Mouse (Mus musculus) megakaryocyte progenitor cell, adult 5-6 weeks (primary cell): ENCODE data around the gene Trmt5. TPM values are rescaled to one million over a fixed set of nuclear protein-coding genes. Genes with fewer than 3 reads are reported as not detected.

Experiments
- ATAC-seq: replicated peaks from 2 replicates; pipeline ENCODE4 v1.8.0; 2016; ENCODE audit warnings: mild to moderate bottlenecking, moderate TSS enrichment, inconsistent platforms; ENCODE audit not compliant: poor library complexity
- total RNA-seq, 2 experiments: library from RNA; stranded (forward) in 1 of 2; stranded (reverse) in 1 of 2; fragments of 157-497, 149-512 nt in 1 of 2; fragments of 200-1000 nt in 1 of 2; gene quantifications; 2 replicates each; pipeline versions ENCODE4 v1.2.3 to v1.2.4; 2015 to 2017

The Trmt5 gene
- total RNA-seq (2015) = 46.3 and 59.6 TPM in 2 replicates
- 37.6 and 43.7 TPM in 2 replicates for total RNA-seq (2017)

- peak; percentile 97 for ATAC-seq
These were observed at the start of gene Trmt5, which contains the start of gene Slc38a6 for GRCm38 (mm10) chr12:73286287-73287092. Gene Trmt5 (minus strand): TSS chr12:73286710. Gene Slc38a6 (plus strand): TSS chr12:73286779.

DNA sequence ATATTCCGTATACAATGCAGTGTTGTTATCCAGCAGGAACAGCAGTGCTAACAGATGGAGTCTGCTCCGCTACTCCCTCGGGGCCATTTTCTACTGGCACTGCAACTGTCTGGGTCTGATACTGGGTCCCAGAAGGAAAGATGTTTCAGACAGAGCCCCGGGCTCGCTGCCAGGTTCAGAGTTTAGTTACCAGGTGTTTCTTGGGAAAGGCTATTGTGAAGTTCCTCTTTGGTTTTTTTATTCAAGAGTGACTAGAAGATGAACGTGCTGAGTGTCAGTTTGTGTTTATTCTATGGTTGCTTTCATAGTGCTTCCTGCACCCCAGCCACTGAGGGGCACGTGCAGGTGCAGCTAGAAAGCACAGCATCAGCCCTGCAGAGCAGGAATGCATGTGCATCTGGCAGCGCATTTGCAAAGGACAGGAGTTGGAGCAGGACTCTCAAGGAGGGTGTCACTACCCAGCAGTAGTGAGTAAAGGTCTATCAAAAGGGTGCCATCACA lies 47.6 kb upstream of the Trmt5 start:
- peak; percentile 52 for ATAC-seq

DNA sequence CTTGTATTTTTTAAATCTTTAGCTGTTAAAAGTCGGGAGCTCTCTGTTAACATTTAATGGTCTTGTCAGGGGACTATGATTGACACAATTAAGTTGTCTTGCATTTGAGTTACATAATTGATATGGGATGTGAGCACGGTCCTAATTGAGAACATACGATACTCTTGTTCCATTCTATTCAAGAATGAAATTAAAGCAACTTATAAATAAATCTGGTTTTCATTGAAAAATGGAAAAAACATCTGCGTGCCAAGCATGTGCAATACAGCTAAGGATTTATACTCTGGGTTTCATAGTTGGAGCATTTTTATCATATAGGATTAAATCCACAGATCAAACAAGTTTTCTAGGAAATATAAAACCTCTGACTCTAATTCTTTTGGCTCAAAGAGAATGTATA lies 46.2 kb upstream of the Trmt5 start:
- ATAC-seq = no peak

- no peak for ATAC-seq
These were observed 43.7 kb upstream of the Trmt5 start for GRCm38 (mm10) chr12:73330236-73330635.

DNA sequence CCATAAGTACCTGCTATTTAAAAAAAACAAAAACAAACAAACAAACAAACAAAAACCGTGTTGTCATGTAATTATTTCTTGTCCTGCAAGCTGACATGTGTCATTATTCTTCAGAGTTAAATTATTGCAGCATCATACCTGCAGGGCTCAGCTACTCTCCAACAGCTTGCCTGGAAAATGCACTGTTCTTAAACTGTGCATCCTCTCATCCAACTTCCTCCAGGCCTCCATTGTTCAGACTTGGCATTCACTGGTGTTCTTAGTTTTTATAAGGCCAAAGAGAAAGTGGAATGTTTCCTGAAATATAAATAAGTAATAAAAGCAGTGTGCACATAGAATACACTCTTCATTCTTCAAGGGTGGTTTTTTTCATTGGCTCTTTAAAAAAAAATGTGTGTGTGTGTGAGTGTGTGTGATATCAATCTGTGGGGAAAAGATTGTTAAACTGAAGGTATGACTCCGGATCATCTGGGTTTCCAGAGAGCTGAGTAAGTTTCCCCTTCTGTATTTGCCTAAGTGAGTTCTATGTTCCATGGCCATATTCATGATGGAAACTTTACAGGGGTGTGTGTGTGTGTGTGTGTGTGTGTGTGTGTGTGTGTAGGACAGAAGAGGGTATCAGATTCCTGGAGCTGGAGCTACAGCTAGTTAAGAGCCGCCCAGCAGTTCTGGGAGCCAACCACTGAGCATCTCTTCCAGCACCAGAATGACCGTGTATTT lies 42.1 kb upstream of the Trmt5 start:
- ATAC-seq = no peak

GRCm38 (mm10) chr12:73327381-73327780 lies 40.9 kb upstream of the Trmt5 start:
- ATAC-seq = no peak

GRCm38 (mm10) chr12:73325617-73326016 lies 39.1 kb upstream of the Trmt5 start:
- ATAC-seq = no peak

DNA sequence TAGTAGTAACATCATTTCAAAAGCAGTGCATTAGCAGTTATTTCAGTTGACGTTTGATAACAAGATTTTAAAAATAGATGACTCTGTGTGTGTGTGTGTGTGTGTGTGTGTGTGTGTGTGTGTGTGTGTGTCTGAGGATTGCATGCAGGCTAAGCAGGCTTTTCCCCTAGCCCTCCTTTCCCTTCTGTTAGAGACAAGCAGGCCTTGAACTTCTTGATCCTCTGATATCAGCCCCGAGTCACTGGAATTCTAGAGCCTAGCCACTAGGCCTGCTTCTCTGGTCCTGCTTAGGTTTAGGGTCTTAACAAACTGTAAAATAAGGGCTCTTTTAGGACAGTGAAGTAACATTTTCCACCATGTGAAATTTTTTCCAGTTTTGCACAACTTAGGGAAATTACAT lies 38.7 kb upstream of the Trmt5 start:
- no peak for ATAC-seq

DNA sequence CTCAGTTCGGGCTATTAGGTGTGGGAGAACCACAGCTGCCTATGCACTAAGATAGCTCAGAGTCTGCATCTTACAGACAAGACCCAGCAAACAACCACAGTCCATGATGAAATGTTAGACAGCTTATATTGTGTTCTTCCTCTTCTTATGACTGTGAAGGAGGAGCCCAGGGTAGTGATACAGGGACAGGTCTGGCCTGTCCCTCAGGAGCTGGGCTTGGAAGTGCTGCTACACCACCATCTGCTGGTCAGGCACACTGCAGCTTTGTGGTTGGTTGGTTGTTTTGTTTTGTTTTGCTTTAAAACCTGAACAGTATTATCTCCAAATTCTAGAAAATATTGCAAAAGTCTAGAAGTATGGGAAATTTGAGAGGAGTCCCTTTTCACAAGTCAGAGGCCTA lies 38.2 kb upstream of the Trmt5 start:
- peak; percentile 93 for ATAC-seq

DNA sequence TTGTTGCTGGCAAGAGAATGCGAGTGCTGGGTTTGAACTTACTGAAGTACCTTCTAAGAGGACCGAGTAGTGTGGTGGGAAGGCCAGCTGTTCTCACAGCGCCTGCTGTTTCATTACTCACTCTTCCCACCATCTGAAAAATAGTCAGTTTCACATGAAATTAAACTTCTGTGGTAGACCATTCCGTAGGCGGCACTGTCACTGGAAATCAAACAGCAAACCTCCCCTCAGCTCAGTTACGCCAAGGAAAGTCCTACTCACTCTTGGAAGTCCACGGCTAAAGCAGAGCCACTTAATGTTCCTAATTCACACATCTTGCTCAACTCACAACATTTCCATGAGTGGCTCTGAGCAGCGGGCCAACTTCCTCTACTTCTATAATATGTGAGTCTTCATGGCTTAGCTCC lies 37.7 kb upstream of the Trmt5 start:
- ATAC-seq = peak; percentile 62

DNA sequence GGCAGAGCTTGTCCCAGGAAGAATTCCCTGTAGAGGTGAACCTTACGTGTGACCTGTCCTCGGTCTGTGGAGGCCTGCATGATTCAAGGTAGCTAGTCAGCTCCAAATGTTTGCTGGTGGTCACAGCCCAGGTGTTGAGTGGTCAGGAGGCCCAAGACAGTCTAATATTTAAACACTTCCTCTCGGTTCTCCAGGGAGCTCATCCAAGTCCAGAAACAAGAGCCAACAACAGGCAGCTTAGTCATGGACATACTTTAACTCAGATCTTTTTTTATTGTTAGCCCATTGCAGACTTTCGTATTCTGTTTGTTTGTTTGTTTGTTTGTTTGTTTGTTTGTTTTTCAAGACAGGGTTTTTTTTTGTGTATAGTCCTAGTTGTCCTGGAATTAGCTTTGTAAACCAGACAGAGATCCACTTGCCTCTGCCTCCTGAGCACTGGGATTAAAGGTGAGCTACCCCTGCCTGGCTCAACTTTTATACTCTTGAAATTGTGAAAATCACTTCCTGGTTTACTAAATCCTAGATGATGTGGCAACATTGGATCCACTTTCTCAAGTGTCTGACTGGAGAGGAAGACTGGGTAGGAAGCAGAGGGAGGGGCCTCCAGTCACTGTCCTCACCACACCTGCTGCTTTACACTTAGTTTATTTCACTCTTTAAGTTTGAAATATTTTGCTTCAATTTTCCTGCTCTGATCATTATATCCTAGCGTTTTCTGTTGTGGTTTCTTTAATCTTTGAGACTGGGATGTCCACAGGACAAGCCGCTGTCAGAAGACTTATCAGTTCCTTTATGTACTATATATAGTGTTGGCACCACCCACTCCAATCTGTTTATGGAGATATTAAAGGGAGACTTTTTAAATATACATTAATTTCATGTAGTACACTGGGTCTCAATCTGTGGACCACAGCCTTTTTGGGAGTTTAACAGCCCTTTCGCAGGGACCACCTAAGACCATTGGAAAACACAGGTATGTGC lies 31.5 kb upstream of the Trmt5 start:
- peak; percentile 97 for ATAC-seq

- no peak for ATAC-seq
These were observed 22.2 kb upstream of the Trmt5 start for GRCm38 (mm10) chr12:73308711-73309110.

- ATAC-seq = no peak
These were observed 21.2 kb upstream of the Trmt5 start for GRCm38 (mm10) chr12:73307750-73308149.

GRCm38 (mm10) chr12:73304636-73305035 lies 18.1 kb upstream of the Trmt5 start:
- peak; percentile 76 for ATAC-seq

GRCm38 (mm10) chr12:73300531-73300930 lies 14.0 kb upstream of the Trmt5 start:
- ATAC-seq = no peak

- no peak for ATAC-seq
These were observed 12.1 kb upstream of the Trmt5 start for GRCm38 (mm10) chr12:73298621-73299020.

GRCm38 (mm10) chr12:73295505-73296140 lies 9.1 kb upstream of the Trmt5 start:
- no peak for ATAC-seq

DNA sequence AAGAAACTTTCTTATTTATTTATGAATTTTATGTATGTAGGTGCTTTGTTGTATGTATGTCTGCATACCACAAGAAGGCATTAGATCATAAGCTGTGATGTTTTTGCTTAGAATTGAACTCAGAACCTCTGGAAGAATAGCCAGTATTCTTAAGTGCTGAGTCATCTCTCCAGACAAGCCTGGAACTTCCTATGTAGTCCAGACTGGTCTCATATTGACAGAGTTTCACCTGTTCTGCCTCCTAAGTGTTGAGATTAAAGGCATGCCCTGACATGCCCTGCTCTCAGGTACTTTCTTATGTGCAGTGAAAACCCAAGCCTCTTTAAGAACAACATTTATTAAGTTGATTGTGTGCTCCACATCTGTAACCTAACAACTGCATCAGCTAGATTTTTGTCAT lies 8.4 kb upstream of the Trmt5 start:
- ATAC-seq = no peak

- no peak for ATAC-seq
These were observed 2.1 kb upstream of the Trmt5 start for GRCm38 (mm10) chr12:73288626-73289025.

DNA sequence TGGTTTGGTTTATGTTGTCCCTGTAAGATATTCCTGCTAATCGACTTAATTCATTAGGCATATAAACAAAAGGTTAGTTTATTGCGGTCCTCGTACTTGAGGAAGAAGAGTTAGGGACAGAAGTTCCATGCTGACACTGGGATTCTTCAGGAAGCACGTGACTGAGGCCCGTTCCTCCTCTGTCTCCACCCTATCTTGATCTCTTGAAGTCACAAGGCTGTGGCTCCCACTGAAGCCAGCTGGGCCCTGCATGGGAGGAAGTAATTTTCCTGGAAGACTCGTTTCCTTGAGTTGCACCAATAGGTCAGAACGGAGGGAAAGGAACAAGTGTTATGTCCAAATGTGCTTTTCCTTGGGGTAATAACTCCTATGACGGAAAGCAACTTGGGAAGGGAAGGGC lies 1.1 kb upstream of the Trmt5 start:
- ATAC-seq = no peak
